Mouse (Mus musculus): ENCODE measurements around the gene Tecr. TPM values are rescaled to one million over a fixed set of nuclear protein-coding genes. Genes with fewer than 3 reads are reported as not detected.

The Tecr gene
- 100 to 1,000 TPM; 600 to 661 TPM for total RNA-seq (2021)
- long read RNA-seq, experiment 1, transcript Tecr-203 (12 exons, 1,120 nt) = major isoform, 488 of 877 reads
- long read RNA-seq, experiment 1, transcript Tecr-201 (13 exons, 1,158 nt) = minor isoform, 269 of 877 reads
- long read RNA-seq, experiment 1, partial matches to known transcripts = 35 of 877 reads
- long read RNA-seq, experiment 1, other reads (novel, unspliced or antisense) = 81 of 877 reads
- long read RNA-seq, experiment 2, transcript Tecr-203 (12 exons, 1,120 nt) = major isoform, 435 of 785 reads
- long read RNA-seq, experiment 2, transcript Tecr-201 (13 exons, 1,158 nt) = minor isoform, 264 of 785 reads
- long read RNA-seq, experiment 2, partial matches to known transcripts = 20 of 785 reads
- long read RNA-seq, experiment 2, other reads (novel, unspliced or antisense) = 63 of 785 reads

DNA sequence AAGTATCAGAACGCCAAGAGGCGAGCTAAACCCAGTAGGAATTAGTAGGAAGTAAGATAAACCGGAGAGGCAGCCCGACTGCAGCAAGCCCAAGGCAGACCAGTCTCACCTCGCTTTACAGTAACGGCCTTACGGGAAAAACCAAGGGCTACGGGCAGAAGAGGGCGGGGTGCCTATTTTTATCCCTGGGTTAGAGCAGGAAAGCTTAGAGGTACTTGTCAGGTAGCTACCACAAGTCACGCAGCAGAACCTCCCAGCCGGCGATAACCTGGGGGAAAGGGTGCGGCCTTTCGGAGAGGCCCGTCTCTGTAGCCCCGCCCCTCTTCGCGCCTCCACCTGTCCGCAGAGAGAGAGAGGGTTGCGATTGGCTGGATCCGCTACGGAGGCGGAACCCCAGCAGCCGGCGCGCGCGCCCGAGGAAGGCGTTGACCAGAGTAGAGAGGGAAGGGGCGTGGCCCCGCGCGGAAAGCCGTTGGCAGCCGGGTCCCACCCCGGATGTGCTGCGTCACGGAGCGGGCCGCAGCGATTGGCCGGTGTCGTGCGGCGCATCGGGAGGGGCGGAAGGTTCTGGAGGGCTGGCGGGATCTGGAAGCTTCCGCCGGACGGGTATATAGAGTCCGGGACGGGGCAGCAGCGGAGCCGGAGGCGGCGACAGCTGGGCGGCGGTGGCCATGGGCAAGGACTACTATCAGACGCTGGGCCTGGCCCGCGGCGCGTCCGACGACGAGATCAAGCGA is at the start of gene Tecr, which contains the start of gene Dnajb1:
Tecr (minus strand) TSS at position 311 of the 737 bp plus-strand sequence.
Dnajb1 (plus strand) TSS at position 533 of the 737 bp plus-strand sequence.
- DNase-seq (ENCODE audit: low spot score in 2 of 2) = peak; percentile 99 to 100

- no peak for DNase-seq (ENCODE audit: low spot score in 2 of 2)
Measured at GRCm38 (mm10) chr8:83656484-83657246, 48.9 kb upstream of the Tecr start.

- no peak for DNase-seq (ENCODE audit: low spot score in 2 of 2)
Measured at GRCm38 (mm10) chr8:83656043-83656442, 48.3 kb upstream of the Tecr start.

- DNase-seq (ENCODE audit: low spot score in 2 of 2) = no peak
Measured at GRCm38 (mm10) chr8:83654725-83655124, 47.0 kb upstream of the Tecr start.

GRCm38 (mm10) chr8:83653662-83654017 is 45.9 kb upstream of the Tecr start:
- DNase-seq (ENCODE audit: low spot score in 2 of 2) = no peak

GRCm38 (mm10) chr8:83652744-83653661 is 45.2 kb upstream of the Tecr start:
- DNase-seq (ENCODE audit: low spot score in 2 of 2) = no peak

GRCm38 (mm10) chr8:83652030-83652743 is 44.4 kb upstream of the Tecr start, which contains the start of gene Gipc1:
Gene Gipc1 (plus strand): TSS chr8:83652677.
- DNase-seq (ENCODE audit: low spot score in 2 of 2) = peak; percentile 95 to 96

DNA sequence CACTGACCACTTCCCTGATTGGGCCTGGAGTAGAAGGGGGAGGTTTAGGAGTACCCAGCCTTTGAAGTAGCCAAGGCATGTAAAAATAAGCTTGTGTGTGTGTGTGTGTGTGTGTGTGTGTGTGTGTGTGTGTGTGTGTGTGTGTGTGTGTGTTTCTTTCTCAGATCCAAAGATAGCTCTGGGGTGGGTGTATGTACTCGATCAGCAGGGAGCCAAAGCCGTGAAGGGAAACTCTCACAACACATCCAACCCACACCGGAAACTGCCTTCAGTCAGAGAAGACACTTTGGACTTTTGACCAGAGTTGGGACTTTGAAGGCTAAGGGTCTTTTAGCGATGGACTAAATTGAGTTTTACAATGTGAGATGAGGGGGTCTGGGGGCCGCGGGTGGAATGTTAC is 41.9 kb upstream of the Tecr start:
- DNase-seq (ENCODE audit: low spot score in 2 of 2) = no peak

- DNase-seq (ENCODE audit: low spot score in 2 of 2) = no peak
Measured at GRCm38 (mm10) chr8:83648031-83648430, 40.3 kb upstream of the Tecr start.

DNA sequence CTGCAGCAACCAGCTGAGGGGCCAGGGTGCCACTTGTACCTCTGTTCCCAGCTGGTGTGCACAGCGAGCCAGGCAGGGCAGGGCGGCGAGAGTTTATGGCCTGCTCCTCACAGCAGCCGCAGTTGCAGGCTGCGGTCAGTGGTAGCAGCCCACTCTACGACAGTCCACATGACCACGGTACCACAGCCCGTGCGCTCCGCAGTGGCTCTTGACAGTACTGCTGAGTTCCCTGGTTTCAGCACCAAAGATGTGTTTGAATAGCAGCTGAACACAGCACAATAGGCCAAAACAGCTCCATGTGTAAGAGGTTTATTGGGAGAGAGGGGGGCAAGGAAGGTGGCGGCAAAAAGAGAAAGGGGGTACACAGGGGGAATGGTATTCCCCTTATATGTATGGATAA is 39.7 kb upstream of the Tecr start:
- DNase-seq (ENCODE audit: low spot score in 2 of 2) = no peak

GRCm38 (mm10) chr8:83639649-83640048 is 31.9 kb upstream of the Tecr start:
- DNase-seq (ENCODE audit: low spot score in 2 of 2) = no peak

- DNase-seq (ENCODE audit: low spot score in 2 of 2) = no peak
Measured at GRCm38 (mm10) chr8:83638856-83639255, 31.1 kb upstream of the Tecr start.

DNA sequence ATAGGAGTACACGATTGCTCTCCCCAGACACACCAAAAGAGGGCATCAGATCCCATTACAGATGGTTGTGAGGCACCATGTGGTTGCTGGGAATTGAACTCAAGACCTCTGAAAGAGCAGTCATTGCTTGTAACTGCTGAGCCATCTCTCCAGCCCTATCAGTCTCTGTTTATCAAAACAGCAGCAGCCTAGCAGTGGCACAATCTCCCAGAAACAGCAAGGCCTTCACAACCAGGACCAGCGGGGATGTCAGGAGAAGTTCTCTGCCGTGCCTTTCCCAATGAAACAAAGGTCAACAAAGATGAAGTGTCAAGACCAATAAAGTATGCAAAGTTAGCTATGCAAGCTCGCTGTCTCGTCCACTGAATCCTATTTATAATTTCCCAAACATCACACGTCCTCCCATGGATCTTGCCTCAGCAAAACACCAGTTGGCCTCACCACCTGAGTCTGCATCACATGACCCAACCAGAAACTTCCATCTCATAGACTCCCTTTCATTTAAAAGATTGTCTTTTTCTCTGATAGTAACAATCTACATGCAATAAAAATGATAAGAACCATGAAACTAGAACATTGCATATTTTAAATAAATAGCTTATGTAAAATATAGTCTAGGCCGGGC is 24.4 kb upstream of the Tecr start:
- DNase-seq (ENCODE audit: low spot score in 2 of 2) = no peak

DNA sequence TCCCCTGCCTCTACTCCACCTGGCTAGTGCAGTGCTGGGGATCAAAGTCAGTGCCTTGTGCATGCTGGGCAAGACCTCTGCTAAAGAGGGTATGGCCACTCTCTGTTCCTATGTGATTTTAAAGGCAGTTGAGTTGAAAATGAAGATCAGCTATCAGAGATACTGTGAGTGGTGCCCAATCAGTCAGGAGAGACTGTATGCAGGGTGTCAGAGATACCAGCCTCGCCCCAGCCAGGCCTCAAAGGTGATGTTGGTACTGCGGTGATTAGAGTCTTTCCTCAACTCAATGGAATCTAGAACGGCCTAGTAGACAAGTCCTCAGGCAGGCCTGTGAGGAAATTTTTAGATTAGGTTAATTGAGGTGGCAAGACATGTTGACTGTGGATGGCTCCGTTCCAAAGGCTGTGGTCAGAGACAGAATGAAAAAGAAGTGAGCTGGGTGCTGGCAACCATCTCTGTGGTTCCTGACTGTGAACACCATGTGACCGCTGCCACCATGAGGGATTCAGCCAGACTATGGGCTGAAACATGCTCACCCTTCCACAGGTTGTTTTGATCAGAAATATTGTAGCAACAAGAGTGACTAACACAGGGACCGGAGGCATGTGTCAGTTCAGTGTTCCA is 18.0 kb upstream of the Tecr start:
- no peak for DNase-seq (ENCODE audit: low spot score in 2 of 2)

- DNase-seq (ENCODE audit: low spot score in 2 of 2) = no peak
Measured at GRCm38 (mm10) chr8:83624739-83625138, 17.0 kb upstream of the Tecr start.

GRCm38 (mm10) chr8:83623549-83623948 is 15.8 kb upstream of the Tecr start:
- no peak for DNase-seq (ENCODE audit: low spot score in 2 of 2)

DNA sequence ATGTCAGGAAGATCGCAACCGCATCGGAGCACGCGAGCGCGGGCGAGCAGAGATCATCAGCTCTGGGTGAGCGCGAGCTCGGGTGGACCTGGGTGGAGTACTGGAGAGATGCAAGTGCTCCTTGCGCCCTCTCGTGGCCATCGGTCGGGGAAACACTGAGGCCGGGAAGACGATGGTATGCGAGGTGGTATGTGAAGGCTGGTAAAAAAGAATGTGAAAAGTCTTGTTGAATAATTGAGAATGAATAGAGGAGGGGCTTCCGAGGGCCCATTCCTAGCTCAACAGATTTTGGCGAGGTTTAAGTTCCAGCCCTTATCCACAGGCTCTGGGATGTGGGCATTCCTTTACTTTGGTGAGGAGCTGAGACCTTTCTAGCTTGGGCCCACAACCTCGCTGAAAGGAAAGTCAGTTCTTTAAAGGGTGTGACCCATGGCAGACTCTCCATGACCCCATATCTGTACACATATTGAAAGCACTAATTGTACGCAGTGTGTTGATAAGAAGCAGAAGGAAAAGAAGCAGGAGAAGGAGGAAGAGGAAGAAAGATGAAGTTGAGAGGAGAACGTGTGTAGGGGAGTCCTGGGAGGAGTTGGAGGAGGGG is 14.7 kb upstream of the Tecr start:
- peak; percentile 96 to 97 for DNase-seq (ENCODE audit: low spot score in 2 of 2)

- DNase-seq (ENCODE audit: low spot score in 2 of 2) = no peak
Measured at GRCm38 (mm10) chr8:83621691-83622388, 14.1 kb upstream of the Tecr start.

Data from left cerebral cortex, adult 18-20 months (tissue).